Mouse (Mus musculus): Measurements from ENCODE around the gene Nfia.

Gene Nfia

DNA sequence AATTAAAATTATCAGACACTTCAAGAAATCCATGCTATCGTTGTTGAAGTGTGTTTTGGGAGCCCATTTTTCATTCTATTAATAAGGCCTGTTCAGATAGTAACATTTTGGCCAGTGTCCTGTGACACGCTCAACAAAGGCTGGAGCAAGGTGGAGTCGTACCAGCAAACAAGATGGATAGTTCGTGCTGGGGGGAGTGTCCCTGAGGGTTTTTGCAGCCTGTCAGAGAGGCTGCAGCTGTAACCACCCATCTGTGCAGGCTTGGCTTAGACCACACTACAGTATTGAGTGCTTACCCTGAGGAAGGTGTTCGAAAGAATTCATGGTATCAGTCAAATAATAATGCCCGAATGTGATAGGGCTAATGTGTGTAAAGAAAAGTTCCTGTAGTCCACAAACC is 139.6 kb downstream of the Nfia start:
- in situ Hi-C loops (cut with MboI; ENCODE audit: low pct_unique_long_range_greater_than_20kb in 1 of 2, low sequenced_read_pairs in 2 of 2, unreplicated experiment in 1 of 2) = no loop called here

DNA sequence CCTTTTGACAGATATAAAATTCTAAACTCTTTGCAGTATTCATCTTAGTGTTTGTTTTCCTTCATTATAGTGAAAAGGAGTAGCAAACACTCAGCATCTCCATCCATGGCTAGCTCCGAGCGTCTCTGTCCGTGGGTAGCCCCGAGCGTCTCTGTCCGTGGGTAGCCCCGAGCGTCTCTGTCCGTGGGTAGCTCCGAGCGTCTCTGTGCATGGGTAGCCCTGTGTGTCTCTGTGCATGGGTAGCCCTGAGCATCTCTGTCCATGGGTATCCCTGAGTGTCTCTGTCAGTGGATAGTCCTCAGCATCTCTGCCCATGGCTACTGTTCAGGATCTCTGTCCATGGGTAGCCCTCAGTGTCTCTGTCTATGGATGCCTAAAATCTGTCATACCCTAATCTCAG is 140.0 kb downstream of the Nfia start:
- in situ Hi-C loops (cut with MboI; ENCODE audit: low pct_unique_long_range_greater_than_20kb in 1 of 2, low sequenced_read_pairs in 2 of 2, unreplicated experiment in 1 of 2) = no loop called here

DNA sequence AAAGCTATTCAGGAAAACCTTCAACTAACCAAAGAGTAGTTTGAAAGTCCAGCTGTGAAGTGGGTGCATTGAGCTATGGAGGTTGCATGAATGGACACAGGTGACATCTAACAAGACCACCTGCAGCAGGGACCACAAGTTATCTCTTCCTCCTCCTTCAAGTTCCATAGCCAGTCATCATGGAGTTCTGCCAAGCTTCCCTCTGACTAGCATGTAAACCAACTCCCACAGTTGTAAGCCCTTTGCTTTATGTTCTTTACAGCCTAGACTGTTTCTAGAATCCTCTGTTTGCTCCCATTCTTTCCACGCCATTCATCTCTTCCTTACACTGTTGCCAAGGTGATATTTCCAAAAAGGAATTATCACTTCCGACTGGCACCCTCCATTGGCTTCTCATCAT is 141.8 kb downstream of the Nfia start:
- in situ Hi-C loops (cut with MboI; ENCODE audit: low pct_unique_long_range_greater_than_20kb in 1 of 2, low sequenced_read_pairs in 2 of 2, unreplicated experiment in 1 of 2) = no loop called here

DNA sequence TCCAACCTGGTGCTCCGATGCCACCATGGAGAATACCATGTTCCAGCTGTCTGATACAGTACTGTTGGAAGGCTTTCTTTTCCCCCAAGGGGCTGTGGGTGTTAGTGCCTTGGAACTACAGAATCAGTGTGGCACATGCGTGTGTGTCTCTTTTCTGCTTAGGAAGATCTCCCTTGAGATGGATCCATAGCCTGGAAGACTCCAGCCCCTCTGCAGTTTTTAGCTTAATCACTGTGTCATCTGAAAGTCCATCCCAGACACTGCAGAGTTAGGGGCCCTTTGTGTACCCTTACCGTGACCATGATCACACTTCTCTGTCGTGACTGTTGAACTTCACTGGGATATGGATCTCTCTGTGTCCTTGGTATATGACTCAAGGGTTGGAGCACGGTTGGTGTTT is 142.2 kb downstream of the Nfia start:
- in situ Hi-C loops (cut with MboI; ENCODE audit: low pct_unique_long_range_greater_than_20kb in 1 of 2, low sequenced_read_pairs in 2 of 2, unreplicated experiment in 1 of 2) = no loop called here

DNA sequence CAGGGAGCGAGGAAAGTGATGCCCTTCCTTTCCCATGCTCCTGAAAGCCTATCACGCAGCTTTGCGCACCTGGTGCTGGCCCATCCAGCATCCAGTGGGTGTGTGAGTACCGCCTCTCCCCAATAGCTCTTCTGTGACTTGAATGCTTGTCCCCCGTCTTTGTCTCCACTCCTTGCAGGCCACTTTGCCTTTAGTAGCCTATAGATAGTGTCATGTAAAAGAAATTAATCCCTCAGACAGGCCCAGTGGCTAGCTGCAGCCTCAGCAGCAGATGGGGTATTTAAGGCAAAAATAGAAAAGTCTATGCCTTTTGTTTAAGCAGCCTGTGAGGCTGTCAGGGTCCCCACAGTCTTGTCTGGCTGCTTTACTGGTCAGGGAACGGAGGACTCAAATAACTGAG is 145.0 kb downstream of the Nfia start:
- in situ Hi-C loops (cut with MboI; ENCODE audit: low pct_unique_long_range_greater_than_20kb in 1 of 2, low sequenced_read_pairs in 2 of 2, unreplicated experiment in 1 of 2) = no loop called here

DNA sequence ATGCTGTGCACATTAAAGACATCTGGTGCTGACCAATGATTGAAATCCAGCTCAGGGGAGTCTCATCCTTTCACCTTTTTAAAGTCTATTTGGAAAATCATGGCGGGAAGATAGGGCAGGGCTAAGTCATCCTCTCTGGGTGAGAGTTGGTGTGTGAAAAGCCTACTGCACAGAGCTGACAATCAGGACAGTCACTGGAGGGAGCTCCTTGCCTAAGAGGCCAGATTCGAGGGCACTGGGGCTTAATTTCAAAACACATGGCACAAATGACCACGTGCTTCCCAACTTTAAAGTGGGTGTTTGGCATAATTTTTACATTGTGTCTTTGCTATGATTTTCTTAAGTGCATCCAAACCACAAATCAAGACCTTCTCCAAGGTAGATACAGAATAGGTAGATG is 146.1 kb downstream of the Nfia start:
- in situ Hi-C loops (cut with MboI; ENCODE audit: low pct_unique_long_range_greater_than_20kb in 1 of 2, low sequenced_read_pairs in 2 of 2, unreplicated experiment in 1 of 2) = no loop called here

DNA sequence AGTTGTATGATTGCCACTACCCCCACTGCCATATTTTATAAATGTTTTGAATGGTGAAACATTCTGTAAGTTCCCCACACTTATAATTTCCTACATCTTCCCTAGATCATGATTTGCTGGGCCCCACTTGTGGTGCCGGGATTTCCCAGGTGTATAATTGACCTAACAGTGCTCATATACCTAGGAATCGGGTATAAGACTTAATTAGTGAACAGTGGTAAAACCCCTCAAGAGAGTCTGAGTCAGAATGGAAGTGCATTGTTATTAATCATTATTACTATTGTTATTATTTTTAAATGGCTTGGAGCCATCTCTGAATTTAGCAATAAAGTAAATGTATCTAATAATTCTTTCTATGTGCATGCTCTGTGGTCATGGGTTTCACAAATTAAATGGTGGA is 147.2 kb downstream of the Nfia start:
- in situ Hi-C loops (cut with MboI; ENCODE audit: low pct_unique_long_range_greater_than_20kb in 1 of 2, low sequenced_read_pairs in 2 of 2, unreplicated experiment in 1 of 2) = no loop called here

DNA sequence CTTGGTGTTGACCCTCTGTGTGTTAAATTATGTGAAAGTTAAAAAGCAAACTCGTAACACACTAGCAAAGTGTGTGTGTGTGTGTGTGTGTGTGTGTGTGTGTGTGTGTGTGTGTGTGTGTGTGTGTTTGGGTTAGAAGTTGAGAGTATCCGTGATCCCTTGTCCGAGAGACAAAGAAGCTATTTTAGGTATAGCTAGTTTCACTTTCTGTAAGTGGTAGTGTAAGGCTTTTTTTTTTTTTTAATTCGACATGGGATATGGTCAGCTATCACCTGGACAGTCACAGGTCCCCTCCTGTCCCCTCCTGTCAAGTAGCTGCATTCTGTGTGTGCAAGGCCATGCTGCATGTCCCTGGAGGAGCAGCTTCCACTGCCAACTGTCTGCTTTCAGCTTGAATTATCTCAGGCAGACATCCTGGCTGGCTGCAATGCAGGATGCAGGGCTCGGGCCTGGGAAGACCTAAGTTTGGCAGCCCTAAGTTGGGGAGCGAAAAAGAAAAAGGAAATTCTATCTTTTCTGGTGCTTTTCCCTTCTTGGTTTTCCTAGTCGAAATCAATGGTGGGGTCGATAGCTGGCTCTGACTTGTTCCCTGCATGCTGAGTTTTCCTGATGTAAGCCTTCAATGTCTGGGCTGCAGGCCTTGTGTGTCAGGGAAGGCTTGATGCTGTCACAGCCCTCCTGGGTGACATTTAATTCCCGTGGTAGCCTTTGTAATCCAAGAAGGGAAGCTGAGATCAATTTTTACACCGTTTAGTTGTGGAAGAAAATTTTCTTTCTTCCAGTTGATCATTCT is 147.9 kb downstream of the Nfia start:
- in situ Hi-C loops (cut with MboI; ENCODE audit: low pct_unique_long_range_greater_than_20kb in 1 of 2, low sequenced_read_pairs in 2 of 2, unreplicated experiment in 1 of 2) = no loop called here

DNA sequence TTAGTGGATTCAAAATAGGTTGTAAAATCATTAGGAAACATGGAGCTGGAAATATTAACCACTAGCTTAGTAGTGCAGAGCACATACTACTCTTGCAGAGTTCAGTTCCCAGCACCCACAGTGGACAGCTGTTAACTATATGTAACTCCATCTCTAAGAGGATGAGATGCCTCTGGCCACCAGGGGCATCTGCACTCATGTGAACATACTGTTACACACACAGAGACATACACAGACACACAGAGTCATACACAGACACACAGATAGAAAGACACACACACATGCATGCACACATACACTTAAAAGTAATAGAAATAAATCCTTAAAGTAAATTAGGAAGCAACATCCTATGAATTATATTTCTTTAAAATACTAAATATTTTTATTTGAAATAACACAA is 149.1 kb downstream of the Nfia start:
- in situ Hi-C loops (cut with MboI; ENCODE audit: low pct_unique_long_range_greater_than_20kb in 1 of 2, low sequenced_read_pairs in 2 of 2, unreplicated experiment in 1 of 2) = no loop called here

DNA sequence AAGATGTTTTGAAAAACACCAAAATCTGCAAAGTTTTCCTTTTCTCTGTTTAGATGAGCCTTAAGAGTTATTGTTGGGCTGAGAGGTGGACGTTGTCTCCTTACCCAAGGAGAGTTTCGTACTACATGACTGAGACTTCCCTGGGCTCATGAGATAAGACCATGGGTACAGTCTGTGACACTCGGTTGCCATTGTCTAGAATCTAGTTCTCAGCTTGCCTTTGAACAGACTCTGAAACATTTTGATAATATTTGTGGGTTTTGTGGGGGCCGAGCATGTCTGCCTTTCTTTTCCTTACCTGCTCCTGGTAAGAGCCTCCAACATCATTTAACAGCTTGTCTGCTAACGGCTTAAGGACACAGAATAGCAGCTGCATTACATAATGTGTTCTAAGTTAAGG is 150.7 kb downstream of the Nfia start:
- in situ Hi-C loops (cut with MboI; ENCODE audit: low pct_unique_long_range_greater_than_20kb in 1 of 2, low sequenced_read_pairs in 2 of 2, unreplicated experiment in 1 of 2) = no loop called here

DNA sequence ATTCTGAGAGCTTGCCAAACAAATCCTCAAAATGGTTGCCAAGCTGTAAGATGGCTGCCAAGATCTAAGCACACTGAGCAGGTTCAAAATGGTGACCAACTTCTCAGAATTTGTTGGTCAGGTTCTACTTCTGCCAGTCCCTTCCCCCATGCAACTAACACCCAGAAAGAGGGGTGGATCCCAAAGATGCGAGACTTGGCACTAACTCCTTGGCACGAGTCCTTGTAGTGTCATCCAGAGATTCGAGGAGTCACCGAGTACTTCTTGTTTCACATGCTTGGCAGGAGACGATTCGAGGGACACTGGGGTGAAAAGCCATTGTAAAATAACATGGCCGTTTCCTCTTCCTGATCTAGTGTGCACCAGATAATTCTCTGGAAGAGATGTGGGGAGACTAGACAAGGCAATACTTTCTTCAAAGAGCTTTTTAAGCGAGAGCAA is 151.4 kb downstream of the Nfia start:
- in situ Hi-C loops (cut with MboI; ENCODE audit: low pct_unique_long_range_greater_than_20kb in 1 of 2, low sequenced_read_pairs in 2 of 2, unreplicated experiment in 1 of 2) = no loop called here

DNA sequence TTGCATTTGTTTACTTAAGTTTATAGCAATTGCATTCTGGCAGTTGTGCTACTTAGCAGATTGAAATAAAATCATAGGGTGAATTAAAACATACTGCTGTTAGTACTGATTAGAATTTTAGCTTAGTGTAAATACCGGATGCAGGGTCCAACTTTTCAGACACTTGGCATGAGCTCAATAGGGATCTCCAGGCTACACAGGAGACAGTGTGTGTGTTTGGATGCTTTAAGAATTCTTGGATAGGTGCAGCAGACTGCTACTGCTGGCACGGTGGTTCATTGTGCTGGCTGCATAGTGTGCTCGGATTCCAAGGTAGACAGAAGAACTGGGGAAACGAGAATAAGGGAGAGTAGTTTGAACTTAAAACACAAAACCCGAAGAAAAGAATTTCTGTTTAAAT is 151.9 kb downstream of the Nfia start:
- in situ Hi-C loops (cut with MboI; ENCODE audit: low pct_unique_long_range_greater_than_20kb in 1 of 2, low sequenced_read_pairs in 2 of 2, unreplicated experiment in 1 of 2) = no loop called here

DNA sequence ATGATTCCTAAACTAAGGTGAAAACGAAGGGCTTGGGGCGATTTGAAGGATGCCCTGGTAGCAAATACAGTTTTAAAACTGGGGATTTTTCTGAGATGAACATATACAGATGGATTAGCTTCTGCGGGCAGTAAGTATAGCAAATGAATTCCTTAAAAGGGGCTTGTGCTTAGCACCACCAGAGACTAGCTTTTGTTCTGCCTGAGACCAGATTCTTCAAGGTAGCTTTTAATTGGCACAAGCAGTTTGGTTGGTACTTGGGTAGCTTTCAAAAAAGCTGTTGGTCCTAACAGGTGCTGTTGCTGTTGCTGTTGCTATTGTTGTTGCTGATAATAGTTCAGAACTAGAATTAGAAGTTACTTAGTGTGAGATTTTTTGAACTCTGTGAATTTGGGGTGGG is 152.3 kb downstream of the Nfia start:
- in situ Hi-C loops (cut with MboI; ENCODE audit: low pct_unique_long_range_greater_than_20kb in 1 of 2, low sequenced_read_pairs in 2 of 2, unreplicated experiment in 1 of 2) = no loop called here

DNA sequence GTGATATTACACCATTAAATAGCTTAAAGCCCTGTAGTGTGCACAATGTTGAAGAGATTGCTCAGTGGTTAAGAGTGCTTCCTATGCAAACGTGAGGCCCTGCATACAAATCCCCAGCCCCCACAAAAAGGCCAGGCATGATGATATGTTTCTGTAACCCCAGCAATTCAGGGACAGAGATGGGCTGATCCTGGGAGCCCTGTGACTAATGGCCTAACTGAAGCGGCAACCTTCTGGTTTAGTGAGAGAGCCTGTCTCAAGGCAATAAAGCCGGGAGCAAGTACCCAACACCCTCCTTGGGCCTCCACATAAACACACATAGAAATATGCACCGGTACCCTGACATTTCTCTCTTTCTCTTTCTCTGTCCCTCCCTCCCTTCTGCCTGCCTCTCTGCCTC is 153.1 kb downstream of the Nfia start:
- in situ Hi-C loops (cut with MboI; ENCODE audit: low pct_unique_long_range_greater_than_20kb in 1 of 2, low sequenced_read_pairs in 2 of 2, unreplicated experiment in 1 of 2) = no loop called here

DNA sequence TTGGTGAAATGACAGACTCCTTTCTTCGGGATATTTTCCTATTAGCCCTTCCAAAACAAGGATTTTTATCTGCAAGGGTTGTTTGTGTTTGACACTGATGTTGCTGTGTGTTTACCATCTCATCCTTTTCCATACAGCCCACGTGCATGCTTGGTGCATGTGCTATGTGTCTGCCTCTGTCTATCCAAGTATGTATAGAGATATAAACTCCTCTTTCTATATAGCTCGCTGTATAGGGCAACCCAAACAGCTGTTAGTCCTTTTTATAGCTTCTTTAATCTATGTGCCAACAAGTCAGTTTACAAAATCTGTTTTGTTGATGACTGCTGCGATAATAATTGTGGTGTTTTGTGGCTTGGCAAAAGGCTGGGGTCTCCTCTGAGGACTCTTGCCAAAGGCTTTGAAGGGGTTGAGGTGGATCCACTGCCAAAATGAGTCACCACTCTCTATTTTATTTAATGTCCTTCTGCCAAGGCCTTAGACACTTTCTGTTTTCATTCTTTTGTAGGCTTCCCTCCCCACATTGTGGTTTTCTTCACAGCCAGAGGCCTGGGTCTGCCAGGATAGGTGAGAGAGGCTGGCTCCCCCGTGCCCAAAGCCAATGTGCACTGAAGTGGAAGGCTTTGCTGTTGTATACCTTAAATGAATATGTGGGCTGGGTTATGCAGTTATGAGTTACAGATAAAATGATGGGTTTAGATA is 154.2 kb downstream of the Nfia start:
- in situ Hi-C loops (cut with MboI; ENCODE audit: low pct_unique_long_range_greater_than_20kb in 1 of 2, low sequenced_read_pairs in 2 of 2, unreplicated experiment in 1 of 2) = no loop called here

DNA sequence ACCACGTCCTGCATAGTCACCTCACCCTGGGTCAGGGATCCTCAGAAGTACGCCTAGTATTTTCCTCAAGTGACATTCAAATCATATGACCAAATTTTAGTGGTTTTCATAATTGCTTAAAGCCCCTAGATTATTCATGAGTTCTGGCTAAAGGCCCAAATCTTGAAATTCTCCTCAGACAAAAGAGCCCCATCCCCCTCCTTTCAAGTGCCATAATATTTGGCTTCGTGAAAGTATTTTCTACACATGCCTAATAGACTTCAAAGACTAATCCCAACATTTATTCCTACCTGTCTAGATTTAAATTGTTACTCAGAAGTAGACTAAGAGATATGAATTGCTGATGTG is 154.7 kb downstream of the Nfia start:
- in situ Hi-C loops (cut with MboI; ENCODE audit: low pct_unique_long_range_greater_than_20kb in 1 of 2, low sequenced_read_pairs in 2 of 2, unreplicated experiment in 1 of 2) = no loop called here

DNA sequence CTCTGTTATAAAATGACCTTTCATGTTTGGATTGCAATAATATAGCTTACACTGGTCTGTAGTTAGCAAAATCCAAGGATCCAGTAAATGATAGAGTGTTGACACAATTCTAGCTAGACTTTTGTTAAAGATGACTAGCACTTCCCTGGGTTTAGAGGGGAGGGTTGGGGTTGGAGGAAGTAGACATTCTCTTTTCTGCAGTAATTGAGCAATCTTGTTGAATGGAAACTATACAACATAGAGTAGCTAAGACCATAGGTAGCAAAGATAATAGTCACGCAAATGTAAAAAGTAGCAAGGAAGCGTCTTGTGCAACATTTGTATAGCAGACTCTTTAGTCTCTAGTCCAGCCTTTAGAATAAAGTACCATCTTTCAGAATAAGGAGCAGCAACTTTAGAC is 163.8 kb downstream of the Nfia start:
- in situ Hi-C loops (cut with MboI; ENCODE audit: low pct_unique_long_range_greater_than_20kb in 1 of 2, low sequenced_read_pairs in 2 of 2, unreplicated experiment in 1 of 2) = no loop called here

DNA sequence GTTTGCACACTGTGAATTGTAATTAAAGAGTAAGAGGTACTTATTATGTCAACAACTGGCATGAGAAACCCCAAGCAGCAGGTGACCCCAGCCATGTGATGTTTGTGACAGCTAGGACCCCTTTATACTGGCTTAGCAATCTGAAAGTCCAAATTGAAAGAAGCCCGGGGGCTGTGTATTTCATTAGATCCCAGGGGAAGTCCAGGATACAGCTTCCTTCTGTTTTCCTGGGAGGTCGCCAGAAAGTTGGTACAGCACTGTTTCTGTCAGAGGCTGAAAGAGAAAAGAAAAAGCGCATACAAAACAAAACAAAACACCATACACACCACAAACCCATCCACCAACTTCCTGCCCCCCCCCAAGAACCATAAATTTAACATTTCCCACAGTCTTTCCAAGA is 164.4 kb downstream of the Nfia start:
- in situ Hi-C loops (cut with MboI; ENCODE audit: low pct_unique_long_range_greater_than_20kb in 1 of 2, low sequenced_read_pairs in 2 of 2, unreplicated experiment in 1 of 2) = no loop called here

DNA sequence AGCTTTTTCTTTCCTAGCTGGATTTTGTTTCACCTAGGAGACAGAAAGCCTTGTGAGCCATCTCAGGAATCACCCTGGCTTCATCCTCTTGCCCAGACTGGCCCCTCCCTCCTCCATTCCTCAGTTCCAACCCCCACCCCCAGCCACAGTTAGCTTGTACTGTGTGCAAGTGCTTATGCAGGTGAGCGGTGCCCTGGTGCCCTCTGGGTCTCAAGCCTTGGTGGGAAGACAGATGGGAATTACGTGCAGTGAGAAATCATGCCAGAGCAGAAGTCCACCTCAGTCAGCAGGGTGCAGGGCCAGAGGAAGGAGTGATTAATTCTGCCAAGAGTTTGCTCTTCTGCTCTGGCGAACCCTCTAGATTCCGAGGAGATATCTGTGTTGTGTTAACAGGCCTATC is 167.0 kb downstream of the Nfia start:
- in situ Hi-C loops (cut with MboI; ENCODE audit: low pct_unique_long_range_greater_than_20kb in 1 of 2, low sequenced_read_pairs in 2 of 2, unreplicated experiment in 1 of 2) = no loop called here

DNA sequence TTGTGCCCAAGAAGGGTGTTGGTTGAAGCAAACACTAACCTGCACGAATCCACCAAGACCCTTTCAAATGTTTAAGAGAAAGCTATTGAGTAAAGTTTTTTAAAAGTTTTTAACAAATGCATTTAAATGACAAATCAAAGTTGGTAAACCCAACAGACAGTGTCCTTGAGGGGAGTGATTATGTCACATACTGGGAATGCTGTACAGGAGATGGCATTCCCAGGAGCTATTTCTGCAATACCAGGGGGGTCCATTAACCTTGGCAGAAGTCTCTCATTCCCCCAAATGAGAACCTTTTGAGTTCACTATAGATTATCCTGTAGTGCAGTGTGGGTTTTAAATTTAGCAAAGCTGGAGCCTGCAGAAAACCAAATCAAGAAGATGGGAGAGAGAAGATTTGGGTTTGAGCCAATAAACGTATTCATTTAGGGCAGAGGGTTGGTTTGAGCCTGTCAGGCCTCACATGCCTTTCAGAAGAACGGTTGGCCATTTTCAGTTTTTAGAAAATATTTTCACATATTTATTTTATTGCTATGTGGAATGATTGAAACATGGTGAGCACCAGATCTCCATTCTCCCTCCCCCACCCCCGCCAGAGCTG is 167.5 kb downstream of the Nfia start:
- in situ Hi-C loops (cut with MboI; ENCODE audit: low pct_unique_long_range_greater_than_20kb in 1 of 2, low sequenced_read_pairs in 2 of 2, unreplicated experiment in 1 of 2) = no loop called here

Measured in mouse embryonic stem cell (cell line).